Mouse (Mus musculus): ENCODE results near the gene Cops9. TPM values are rescaled to one million over a fixed set of nuclear protein-coding genes. Genes with fewer than 3 reads are reported as not detected.

The Cops9 gene
- polyA plus RNA-seq, 2 experiments, result 99.3 to 237 TPM

DNA sequence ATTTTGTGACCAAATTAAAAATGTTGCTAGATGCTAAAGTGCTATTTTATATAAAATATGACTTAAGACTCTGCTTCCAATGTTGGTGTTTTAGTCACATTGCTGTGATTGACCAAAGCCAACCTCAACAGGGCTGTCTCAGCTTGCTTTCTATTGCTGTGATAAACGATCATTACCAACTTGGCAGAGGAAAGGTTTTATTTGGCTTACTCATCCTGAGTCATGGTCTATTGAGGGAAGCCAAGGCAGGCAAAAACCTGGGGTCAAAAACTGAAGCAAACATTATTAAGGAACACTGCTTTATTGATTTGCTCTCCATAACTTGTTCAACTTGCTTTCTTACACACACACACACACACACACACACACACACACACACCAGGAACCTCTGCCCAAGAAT is 25.7 kb downstream of the Cops9 start:
- Histone ChIP-seq H3K9ac (replicated peaks) (no peak overlapping the region), H3K4me2 (ENCODE audit: low read depth) (no peak overlapping the region), H3K9me3 (ENCODE audit: control insufficient read depth, low read length) (no peaks in the 10 kb centered on the region), H3K36me3 (replicated peaks; ENCODE audit: control insufficient read depth, insufficient read depth, low read depth) (no peaks in the 10 kb centered on the region), H3K4me3 (ENCODE audit: insufficient read depth in 1 of 2, low read depth in 2 of 2, low read length in 2 of 2) (no peak overlapping the region), H3K27ac (no peak overlapping the region), H3K4me1 (replicated peaks; ENCODE audit: control insufficient read depth in 2 of 2, insufficient read depth in 2 of 2, low read length in 1 of 2) (no peaks in the 10 kb centered on the region), H3K27me3 (ENCODE audit: control insufficient read depth, insufficient read depth, low read length) (no peaks in the 10 kb centered on the region)
- ATAC-seq (ENCODE audit: insufficient read depth) (no peak), DNase-seq (ENCODE audit: low read depth in 3 of 3, low spot score in 3 of 3) (no peak)
- no peak for TF ChIP-seq EP300 (IDR thresholded peaks at IDR 0.05; ENCODE audit: low read depth)
- no peak for TF ChIP-seq CTCF (IDR thresholded peaks at IDR 0.05; ENCODE audit: low read depth)
- 26% methylated on average over 1 of the region's 1 CpGs for WGBS (ENCODE audit: insufficient replicate concordance)

DNA sequence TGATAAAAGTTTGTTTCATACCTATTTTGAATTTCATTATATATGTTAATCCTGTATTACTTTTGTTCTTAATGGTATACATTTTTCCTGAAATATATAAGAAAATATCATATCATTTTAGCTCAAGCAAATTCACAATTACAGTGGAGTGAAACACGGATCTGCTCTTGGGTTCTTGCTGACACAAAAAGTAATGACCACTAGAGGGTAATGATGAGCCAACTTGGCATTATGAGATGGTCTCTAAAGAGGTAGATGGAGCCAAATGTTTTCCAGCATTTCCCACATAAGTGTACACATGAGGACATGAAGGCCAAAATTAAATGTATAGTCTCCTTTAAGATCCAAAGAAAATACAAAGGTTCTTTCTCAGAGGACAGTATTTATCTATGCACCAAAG is 27.3 kb downstream of the Cops9 start:
- peak; percentile 23; the same call in 1 of the 2 replicates for TF ChIP-seq CTCF (IDR thresholded peaks at IDR 0.05; ENCODE audit: low read depth)
- TF ChIP-seq EP300 (IDR thresholded peaks at IDR 0.05; ENCODE audit: low read depth), result no peak
- H3K4me2 ChIP-seq (ENCODE audit: low read depth), result no peak overlapping the region
- H3K4me1 ChIP-seq (replicated peaks; ENCODE audit: control insufficient read depth in 2 of 2, insufficient read depth in 2 of 2, low read length in 1 of 2), result no peaks in the 10 kb centered on the region
- no peak overlapping the region for H3K27ac ChIP-seq
- H3K27me3 ChIP-seq (ENCODE audit: control insufficient read depth, insufficient read depth, low read length), result no peaks in the 10 kb centered on the region
- no peaks in the 10 kb centered on the region for H3K36me3 ChIP-seq (replicated peaks; ENCODE audit: control insufficient read depth, insufficient read depth, low read depth)
- DNase-seq (ENCODE audit: low read depth in 3 of 3, low spot score in 3 of 3) (no peak), ATAC-seq (ENCODE audit: insufficient read depth) (no peak)
- H3K9ac ChIP-seq (replicated peaks), result no peak overlapping the region
- no peak overlapping the region for H3K4me3 ChIP-seq (ENCODE audit: insufficient read depth in 1 of 2, low read depth in 2 of 2, low read length in 2 of 2)
- 4% methylated on average over 1 of the region's 1 CpGs for WGBS (ENCODE audit: insufficient replicate concordance)
- H3K9me3 ChIP-seq (ENCODE audit: control insufficient read depth, low read length), result no peaks in the 10 kb centered on the region

- H3K27me3 ChIP-seq (ENCODE audit: control insufficient read depth, insufficient read depth, low read length), result no peaks in the 10 kb centered on the region
Observed at GRCm38 (mm10) chr1:92613175-92613574, 28.6 kb downstream of the Cops9 start.

DNA sequence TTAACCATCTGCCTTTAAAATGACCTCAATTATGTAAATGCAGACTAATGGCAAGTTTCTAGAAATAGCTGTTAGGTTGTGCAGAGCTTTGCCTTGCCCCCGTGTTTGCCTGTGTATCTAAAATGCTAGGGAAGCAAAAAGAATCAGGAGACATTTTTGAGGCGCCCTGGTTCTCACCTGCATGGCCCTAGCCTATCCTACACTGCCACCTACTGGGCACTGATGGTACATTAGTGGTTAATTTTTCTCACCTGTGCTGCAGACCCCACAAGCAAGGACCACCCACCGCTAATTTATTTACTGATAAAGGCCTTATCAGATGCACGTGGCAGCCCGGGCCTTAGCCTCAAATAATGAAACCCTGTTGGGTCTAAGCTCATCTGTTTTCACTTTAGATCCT is 30.8 kb downstream of the Cops9 start:
- Histone ChIP-seq H3K27ac (no peak overlapping the region), H3K4me2 (ENCODE audit: low read depth) (no peak overlapping the region), H3K4me3 (ENCODE audit: insufficient read depth in 1 of 2, low read depth in 2 of 2, low read length in 2 of 2) (no peak overlapping the region), H3K27me3 (ENCODE audit: control insufficient read depth, insufficient read depth, low read length) (no peaks in the 10 kb centered on the region), H3K36me3 (replicated peaks; ENCODE audit: control insufficient read depth, insufficient read depth, low read depth) (no peaks in the 10 kb centered on the region), H3K9ac (replicated peaks) (no peak overlapping the region), H3K4me1 (replicated peaks; ENCODE audit: control insufficient read depth in 2 of 2, insufficient read depth in 2 of 2, low read length in 1 of 2) (no peaks in the 10 kb centered on the region), H3K9me3 (ENCODE audit: control insufficient read depth, low read length) (no peaks in the 10 kb centered on the region)
- peak; percentile 78 for TF ChIP-seq CTCF (IDR thresholded peaks at IDR 0.05; ENCODE audit: low read depth)
- TF ChIP-seq EP300 (IDR thresholded peaks at IDR 0.05; ENCODE audit: low read depth), result no peak
- peak in 1 of 3 experiments; percentile 2 for DNase-seq (ENCODE audit: low read depth in 3 of 3, low spot score in 3 of 3)
- no peak for ATAC-seq (ENCODE audit: insufficient read depth)
- WGBS (ENCODE audit: insufficient replicate concordance), result 5% methylated on average over 5 of the region's 5 CpGs

More at GRCm38 (mm10) chr1:92613175-92613574, 28.6 kb downstream of the Cops9 start:
- Histone ChIP-seq H3K4me3 (ENCODE audit: insufficient read depth in 1 of 2, low read depth in 2 of 2, low read length in 2 of 2) (no peak overlapping the region), H3K9ac (replicated peaks) (no peak overlapping the region), H3K9me3 (ENCODE audit: control insufficient read depth, low read length) (no peaks in the 10 kb centered on the region), H3K36me3 (replicated peaks; ENCODE audit: control insufficient read depth, insufficient read depth, low read depth) (no peaks in the 10 kb centered on the region), H3K4me1 (replicated peaks; ENCODE audit: control insufficient read depth in 2 of 2, insufficient read depth in 2 of 2, low read length in 1 of 2) (no peaks in the 10 kb centered on the region), H3K4me2 (ENCODE audit: low read depth) (no peak overlapping the region), H3K27ac (no peak overlapping the region)
- no peak for ATAC-seq (ENCODE audit: insufficient read depth)
- DNase-seq (ENCODE audit: low read depth in 3 of 3, low spot score in 3 of 3), result no peak
- WGBS (ENCODE audit: insufficient replicate concordance), result 38% methylated on average over 4 of the region's 4 CpGs
- no peak for TF ChIP-seq EP300 (IDR thresholded peaks at IDR 0.05; ENCODE audit: low read depth)

DNA sequence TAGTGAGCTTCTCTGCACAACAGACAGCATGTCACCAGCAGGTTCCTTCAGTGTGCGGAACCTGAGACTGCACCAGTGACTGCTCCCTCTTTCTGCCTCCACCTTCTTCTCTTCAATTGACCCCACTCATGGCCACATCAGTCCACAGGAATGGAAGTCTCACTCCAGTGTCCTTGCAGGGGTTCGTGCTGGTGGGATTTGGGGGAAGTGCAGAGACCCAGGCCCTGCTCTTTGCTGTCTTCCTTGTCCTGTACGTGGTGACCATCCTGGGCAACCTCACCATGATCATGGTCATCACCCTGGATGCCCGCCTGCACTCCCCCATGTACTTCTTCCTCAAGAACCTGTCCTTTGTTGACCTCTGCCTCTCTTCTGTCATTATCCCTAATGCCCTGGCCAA is 34.1 kb downstream of the Cops9 start:
- ATAC-seq (ENCODE audit: insufficient read depth), result no peak
- Histone ChIP-seq H3K27me3 (ENCODE audit: control insufficient read depth, insufficient read depth, low read length) (no peaks in the 10 kb centered on the region), H3K4me2 (ENCODE audit: low read depth) (no peak overlapping the region), H3K4me3 (ENCODE audit: insufficient read depth in 1 of 2, low read depth in 2 of 2, low read length in 2 of 2) (no peak overlapping the region), H3K9ac (replicated peaks) (no peak overlapping the region), H3K27ac (no peak overlapping the region), H3K4me1 (replicated peaks; ENCODE audit: control insufficient read depth in 2 of 2, insufficient read depth in 2 of 2, low read length in 1 of 2) (no peaks in the 10 kb centered on the region), H3K9me3 (ENCODE audit: control insufficient read depth, low read length) (no peaks in the 10 kb centered on the region), H3K36me3 (replicated peaks; ENCODE audit: control insufficient read depth, insufficient read depth, low read depth) (no peaks in the 10 kb centered on the region)
- no peak for DNase-seq (ENCODE audit: low read depth in 3 of 3, low spot score in 3 of 3)
- TF ChIP-seq EP300 (IDR thresholded peaks at IDR 0.05; ENCODE audit: low read depth) (no peak), CTCF (IDR thresholded peaks at IDR 0.05; ENCODE audit: low read depth) (no peak)
- 43% methylated on average over 4 of the region's 4 CpGs for WGBS (ENCODE audit: insufficient replicate concordance)
